Mouse (Mus musculus): Measurements from ENCODE around the gene Erp44. TPM values are rescaled to one million over a fixed set of nuclear protein-coding genes. Genes with fewer than 3 reads are reported as not detected.
A peak's percentile ranks its signal among the peaks of the same experiment; 100 is the strongest.

Erp44 gene
- total RNA-seq, 2 experiments from 2014 or later: 31.1 to 34.9 TPM

DNA sequence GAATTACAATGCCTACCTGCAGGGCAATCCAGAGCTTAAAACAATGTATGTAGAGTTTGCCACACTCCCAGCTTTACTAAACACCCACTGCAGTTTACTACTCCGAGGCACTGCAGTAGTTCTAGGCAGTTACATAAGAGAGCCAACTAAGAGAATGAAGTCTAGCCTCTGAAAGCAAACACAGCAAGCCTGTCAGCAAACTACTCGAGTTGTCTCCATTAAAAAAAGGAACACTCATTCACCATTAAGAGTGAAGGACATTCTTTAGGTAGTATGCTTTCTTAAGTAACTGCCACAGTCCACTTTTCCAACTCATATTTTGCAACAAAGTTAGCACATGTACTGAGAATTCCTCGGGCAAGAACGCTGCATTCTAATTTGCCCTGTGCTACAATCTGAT is 40.3 kb downstream of the Erp44 start:
- DNase-seq: no peak

DNA sequence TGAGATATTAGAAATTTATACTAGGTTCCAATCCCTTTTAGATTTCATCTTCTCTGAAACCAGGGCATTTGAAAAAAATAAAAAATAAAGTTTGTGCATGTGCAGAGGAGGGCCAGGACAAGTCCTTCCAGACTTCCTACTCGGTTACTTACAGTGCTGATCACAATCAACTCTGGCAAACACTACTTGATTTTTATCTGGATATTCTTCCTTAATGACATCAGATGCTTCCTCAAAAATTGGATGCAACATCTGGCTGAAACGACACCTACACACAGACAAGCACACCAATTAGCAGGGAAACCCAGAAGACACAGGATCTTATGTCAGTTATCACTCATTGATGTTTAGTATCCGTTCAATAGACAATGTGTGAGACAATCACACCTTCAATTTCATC is 42.6 kb downstream of the Erp44 start:
- no peak for DNase-seq

GRCm38 (mm10) chr4:48226800-48227199 is 52.6 kb downstream of the Erp44 start:
- DNase-seq: no peak

DNA sequence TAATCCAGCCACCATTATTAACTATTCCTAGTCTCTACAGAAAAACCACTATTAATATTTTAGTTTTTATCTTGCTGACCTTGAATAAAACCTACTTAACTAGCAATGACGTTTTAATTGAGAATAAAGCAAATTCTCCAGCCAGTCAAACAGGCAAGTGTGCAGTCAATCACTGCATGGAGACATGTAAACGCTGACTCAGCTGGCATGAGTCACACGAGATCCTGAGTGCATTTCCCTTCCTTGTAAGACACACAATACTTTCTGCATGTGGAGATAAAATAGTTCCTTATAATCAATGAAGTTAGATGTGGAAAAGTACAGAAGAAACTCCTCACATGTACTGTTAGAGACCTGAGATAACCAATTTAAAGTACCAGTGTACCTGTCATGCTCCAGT is 53.8 kb downstream of the Erp44 start:
- DNase-seq: no peak

DNA sequence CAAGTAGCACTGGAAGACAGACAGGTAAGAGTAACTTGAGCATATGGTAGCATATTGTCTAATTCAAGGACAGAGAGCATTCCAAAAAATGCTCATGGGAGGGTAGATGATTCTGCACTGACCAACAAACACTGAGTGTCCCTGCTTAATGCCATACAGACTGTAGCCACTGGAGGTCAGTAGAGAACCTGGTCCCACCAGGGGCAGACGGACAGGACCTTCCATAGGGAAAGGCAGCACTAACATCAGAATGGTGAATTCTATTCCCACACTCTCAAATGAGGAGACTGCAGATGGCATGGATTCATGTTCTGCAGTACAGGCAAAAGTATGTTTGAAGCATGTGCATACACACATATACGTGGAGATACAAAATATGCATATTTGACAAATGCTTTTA is 54.2 kb downstream of the Erp44 start:
- peak; percentile 73 for DNase-seq

DNA sequence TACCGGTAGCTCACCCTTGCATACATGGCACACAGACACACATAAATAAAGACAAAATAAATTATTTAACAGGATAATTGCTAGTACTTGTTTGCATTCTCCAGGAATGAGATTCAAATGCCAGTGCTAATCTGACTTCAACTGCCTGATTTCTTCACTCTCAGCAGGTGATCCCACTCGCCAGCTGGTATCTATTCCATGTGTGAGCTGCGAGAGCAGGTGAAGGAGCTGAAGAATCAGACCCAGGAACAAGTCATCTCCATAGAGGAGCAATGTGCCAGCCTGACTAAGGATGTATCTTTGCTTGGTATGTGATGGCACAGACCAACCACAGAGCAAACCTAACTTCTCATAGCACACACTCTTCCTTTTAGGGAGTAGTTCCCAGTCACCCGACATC is 75.8 kb downstream of the Erp44 start:
- DNase-seq: no peak

- no peak for DNase-seq
Observed at GRCm38 (mm10) chr4:48198447-48198846, 80.9 kb downstream of the Erp44 start.

DNA sequence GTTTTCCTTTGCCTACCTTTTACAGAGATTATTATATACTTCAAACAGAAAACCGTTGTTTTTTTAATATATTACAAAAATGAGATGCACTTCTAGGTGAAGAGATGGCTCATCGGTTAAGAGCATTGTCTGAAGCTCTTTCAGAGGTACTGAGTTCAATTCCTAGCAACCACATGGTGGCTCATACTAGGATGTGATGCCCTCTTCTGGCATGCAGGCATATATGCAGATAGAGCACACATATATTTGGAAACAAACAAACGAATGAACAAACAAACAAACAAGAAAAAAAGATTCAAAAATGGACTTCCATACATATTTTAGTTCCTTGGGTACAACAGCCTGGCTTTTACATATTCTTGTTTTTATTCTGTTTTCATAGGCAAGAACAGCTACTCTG is 81.4 kb downstream of the Erp44 start:
- no peak for DNase-seq

GRCm38 (mm10) chr4:48182115-48182806 is 97.1 kb downstream of the Erp44 start:
- DNase-seq: no peak

- DNase-seq: no peak
Observed at GRCm38 (mm10) chr4:48181366-48181765, 98.0 kb downstream of the Erp44 start.

DNA sequence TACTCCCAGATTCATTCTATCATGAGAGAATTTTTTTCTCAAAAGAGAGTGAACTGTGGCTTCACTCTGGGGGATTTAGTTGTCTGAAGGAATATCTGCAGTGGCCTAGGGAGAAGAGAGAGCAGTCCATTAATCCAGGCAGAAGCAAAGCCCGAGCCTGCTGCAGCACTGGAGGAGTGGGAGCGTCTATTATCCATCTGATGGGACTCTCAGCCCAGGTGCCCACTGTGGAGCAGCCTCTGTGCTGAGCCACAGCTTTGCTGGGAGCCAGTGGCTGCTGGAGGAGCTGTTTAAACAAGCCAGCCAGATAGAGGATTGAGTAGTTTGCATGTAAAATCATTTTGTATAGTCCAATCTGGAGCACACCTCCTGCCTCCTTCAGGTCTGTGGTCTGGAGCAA is 98.4 kb downstream of the Erp44 start:
- no peak for DNase-seq

DNA sequence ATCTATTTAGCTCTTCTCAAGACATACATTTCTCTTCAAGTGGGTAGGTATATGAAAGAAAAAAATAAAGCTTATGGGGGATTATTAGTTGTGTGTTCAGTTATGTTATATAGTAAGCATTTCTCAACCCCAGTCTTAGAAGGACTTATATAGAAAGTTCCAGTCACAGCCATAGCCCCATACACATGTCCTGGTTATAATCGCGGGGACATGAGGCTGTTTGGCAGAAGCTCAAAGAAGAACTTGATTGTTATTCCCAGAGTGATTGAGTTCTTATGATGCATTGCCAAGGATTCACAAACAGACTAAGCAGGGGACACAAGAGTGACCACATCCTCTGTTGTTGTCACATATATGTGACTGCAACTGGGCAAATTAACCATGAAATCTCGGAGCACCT is 103.7 kb downstream of the Erp44 start:
- DNase-seq: no peak

GRCm38 (mm10) chr4:48163851-48164250 is 115.5 kb downstream of the Erp44 start:
- DNase-seq: no peak

DNA sequence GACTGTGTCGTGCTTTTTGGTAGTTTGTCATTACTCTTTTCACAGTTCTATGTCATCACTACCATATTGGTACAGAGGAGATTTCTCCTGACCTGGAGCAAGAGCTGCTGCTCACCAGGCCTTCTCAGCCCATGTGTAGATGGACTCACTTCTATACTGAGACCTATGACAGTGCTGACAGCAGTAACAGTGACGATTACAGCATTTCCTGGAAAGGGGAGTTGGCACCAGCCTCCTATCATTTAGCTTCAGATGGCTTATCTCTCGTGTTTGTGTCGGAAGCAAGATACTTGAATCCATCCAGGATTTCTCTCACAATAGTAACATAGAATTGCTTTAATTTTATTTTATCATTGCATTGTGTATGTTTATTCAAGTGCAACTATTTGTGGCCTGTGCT is 119.0 kb downstream of the Erp44 start:
- DNase-seq: no peak

- no peak for DNase-seq
Observed at GRCm38 (mm10) chr4:48155864-48156263, 123.5 kb downstream of the Erp44 start.

GRCm38 (mm10) chr4:48153229-48153628 is 126.1 kb downstream of the Erp44 start:
- no peak for DNase-seq

DNA sequence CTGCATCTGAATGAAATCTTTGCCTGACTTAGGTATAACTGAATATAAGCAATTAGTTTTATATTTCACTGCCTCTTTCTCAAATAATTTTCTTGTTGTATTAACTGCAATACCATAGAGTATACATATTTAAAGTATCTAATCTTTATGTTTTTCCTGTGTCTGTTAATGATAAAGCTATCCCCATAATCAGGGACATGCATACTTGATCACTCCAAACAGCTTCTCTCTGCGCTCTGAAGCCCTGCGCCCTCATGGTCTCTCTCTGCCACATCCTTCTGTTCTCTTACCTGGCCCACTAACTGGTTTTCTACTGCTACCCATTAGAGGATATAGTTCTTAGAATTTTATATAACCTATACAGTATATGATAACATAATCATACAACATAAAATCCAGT is 129.9 kb downstream of the Erp44 start:
- DNase-seq: no peak

Small RNA genes within 50 kb of the gene (microRNA-seq; reads per million reads assigned to microRNA genes)
- 0 reads per million in 2 experiments for gene Mir1958

Other genes starting within 250 kb of the Erp44 start
- gene Nr4a3, start 234.4 kb downstream of the Erp44 start, total RNA-seq (2021): 1 to 10 TPM; 2.2 TPM
- gene Stx17, start 154.6 kb downstream of the Erp44 start, total RNA-seq (2021): 10 to 100 TPM; 29.1 to 31.2 TPM
- gene Invs, start 202 bp upstream of the Erp44 start, total RNA-seq (2021): 1 to 10 TPM; 3.5 to 4.6 TPM
- 10 to 100 TPM; 13.1 to 13.8 TPM for gene Tex10, start 193.9 kb upstream of the Erp44 start, total RNA-seq (2021)